Mouse (Mus musculus): ENCODE data around the gene Pgm3.

Pgm3 gene

DNA sequence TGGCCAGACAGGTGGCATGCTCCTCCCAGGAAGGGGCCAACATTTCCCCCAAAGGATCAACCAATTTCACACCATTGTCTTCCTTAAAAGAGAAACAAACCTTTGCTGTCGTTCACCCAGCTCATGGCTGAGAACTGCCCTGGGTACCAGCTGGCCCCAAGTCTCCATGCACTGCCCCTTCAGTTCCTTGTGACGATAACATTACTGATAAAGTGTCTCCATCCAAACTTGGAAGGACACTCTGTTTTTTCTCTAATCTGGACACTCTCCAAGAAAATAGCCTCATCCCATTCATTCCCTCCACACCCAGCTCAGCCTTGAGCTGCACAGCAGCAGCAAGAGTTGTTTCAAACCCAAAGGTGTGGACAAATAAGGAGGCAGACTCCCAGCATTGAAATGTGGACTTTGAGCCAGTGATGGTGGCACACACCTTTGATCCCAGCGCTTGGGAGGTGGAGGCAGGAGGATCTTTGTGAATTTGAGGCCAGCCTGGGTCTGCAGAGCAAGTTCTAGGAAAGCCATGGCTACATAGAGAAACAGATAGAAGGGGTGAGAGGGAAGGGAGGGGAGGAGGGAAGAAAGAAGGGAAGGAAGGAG lies 2.2 kb downstream of the Pgm3 start:
- DNase-seq (ENCODE audit: inconsistent ontology term), result no peak

GRCm38 (mm10) chr9:86560543-86560942 lies 11.1 kb downstream of the Pgm3 start:
- DNase-seq (ENCODE audit: inconsistent ontology term), result peak; percentile 54

GRCm38 (mm10) chr9:86554641-86555040 lies 17.0 kb downstream of the Pgm3 start:
- no peak for DNase-seq (ENCODE audit: inconsistent ontology term)

DNA sequence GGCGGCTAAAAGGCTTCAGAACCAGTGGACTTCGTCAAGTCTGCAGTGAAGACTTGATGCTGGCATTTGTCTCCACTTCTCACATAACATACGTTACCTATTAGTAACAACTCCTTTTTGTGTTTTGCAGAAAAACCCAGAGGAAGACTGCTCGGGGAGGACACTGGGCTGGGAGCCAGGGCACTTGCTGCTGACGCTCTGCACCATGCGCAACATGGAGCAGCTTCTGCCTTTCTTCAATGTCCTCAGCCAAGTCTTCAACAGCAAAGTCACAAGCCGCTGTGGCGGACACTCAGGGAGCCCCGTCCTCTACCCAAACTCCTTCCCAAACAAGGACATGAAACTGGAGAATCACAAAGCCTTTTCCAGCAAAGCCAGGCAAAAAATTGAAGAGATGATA lies 17.8 kb downstream of the Pgm3 start:
- DNase-seq (ENCODE audit: inconsistent ontology term), result no peak

- no peak for DNase-seq (ENCODE audit: inconsistent ontology term)
These were observed 20.9 kb downstream of the Pgm3 start for GRCm38 (mm10) chr9:86550717-86551116.

DNA sequence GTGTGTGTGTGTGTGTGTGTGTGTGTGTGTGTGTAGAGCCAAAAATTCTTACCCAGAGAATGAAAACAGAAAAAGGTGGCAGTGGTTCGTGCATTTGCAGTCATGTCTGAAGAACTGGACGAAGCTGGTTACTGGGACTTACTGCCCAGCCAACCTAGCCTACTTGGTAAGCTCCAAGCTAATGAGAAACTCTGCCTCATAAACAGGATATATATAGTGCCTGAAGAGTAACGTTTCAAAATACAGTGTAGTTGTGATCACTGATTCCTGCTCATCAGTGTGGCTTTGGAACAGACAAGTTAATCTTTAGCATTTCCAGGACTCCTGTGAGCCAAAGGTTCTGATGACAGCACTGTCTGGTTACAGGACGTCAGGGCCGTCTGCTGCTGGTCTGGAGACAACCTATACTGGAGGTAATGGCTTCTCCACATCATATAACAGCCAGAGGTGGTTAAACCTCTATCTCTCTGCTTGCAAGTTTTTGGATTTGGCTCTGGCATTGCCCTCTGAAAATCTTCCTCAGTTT lies 21.9 kb downstream of the Pgm3 start:
- no peak for DNase-seq (ENCODE audit: inconsistent ontology term)

DNA sequence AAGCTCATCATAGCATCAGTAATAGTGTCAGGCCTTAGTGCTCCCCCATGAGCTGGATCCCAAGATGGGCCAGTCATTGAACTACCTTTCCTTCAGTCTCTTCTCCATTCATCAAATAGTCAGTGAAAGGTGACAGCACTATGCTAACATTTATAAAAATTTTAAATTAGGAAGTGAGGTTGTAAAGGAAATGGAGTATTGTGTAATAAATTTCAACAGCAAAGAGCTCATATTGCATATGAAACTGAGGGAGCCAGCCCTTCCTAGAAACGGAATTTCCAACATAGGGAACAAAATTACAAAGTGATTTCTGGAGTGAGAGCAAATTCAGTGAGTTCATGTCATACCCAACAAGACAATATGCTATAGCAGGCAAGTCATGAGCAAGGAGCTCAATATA lies 27.1 kb downstream of the Pgm3 start:
- DNase-seq (ENCODE audit: inconsistent ontology term), result no peak

DNA sequence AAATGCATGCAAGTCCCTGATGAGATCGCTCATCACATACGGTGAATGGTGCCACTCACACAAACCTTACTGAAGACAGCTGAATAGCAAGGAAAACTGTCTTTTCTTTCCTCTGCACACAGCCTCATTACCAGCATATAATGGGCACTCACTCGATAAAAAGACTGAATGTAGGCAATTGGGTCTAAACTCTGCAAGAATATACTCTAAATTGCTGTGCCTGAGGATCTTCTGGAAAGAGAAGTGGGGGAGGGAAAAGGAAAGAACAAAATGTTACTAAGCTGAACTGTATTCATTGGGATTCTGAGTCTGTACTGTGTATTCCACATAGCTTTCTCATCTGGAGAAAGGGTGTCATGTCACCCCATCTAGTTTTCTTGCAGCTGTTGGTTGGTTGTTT lies 28.2 kb downstream of the Pgm3 start:
- DNase-seq (ENCODE audit: inconsistent ontology term), result no peak

GRCm38 (mm10) chr9:86534071-86534470 lies 37.6 kb downstream of the Pgm3 start:
- DNase-seq (ENCODE audit: inconsistent ontology term), result no peak

GRCm38 (mm10) chr9:86525600-86525999 lies 46.0 kb downstream of the Pgm3 start:
- no peak for DNase-seq (ENCODE audit: inconsistent ontology term)

DNA sequence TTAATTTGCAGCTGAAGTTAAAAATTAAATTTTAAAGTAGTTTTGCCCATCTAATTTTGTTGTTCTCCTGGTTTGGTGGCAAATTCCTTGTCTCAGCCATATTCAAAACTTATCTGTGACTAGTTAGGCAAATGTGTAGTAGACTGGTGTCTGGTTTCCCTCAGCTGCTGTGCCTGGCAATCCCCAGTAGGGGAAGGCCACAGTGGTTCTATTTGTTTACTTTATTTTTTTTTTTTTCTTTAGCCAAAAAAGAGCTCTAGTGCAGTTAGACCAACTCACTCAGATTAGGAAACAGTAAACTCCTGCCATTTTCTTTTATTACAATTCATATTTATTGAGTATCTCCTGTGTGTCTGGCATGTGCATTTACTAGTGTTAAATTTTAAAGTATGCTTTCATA lies 49.3 kb downstream of the Pgm3 start:
- no peak for DNase-seq (ENCODE audit: inconsistent ontology term)

GRCm38 (mm10) chr9:86514798-86515197 lies 56.8 kb downstream of the Pgm3 start:
- DNase-seq (ENCODE audit: inconsistent ontology term), result no peak

- no peak for DNase-seq (ENCODE audit: inconsistent ontology term)
These were observed 57.3 kb downstream of the Pgm3 start for GRCm38 (mm10) chr9:86514390-86514789.

- DNase-seq (ENCODE audit: inconsistent ontology term), result peak; percentile 4
These were observed 57.9 kb downstream of the Pgm3 start for GRCm38 (mm10) chr9:86513733-86514132.

GRCm38 (mm10) chr9:86507437-86507836 lies 64.2 kb downstream of the Pgm3 start:
- no peak for DNase-seq (ENCODE audit: inconsistent ontology term)

Data from Muller cell, postnatal 12 days (primary cell).